Mouse (Mus musculus): Measurements from ENCODE around the gene Mrpl51.

Gene Mrpl51

GRCm38 (mm10) chr6:125236341-125236740, 44.7 kb downstream of the Mrpl51 start:
- no peak for DNase-seq

- DNase-seq: no peak
Observed at GRCm38 (mm10) chr6:125236782-125237181, 45.2 kb downstream of the Mrpl51 start, which contains the start of gene Cd27. Cd27 (minus strand) TSS chr6:125237010.

- DNase-seq: no peak
Observed at GRCm38 (mm10) chr6:125237421-125237820, 45.8 kb downstream of the Mrpl51 start.

GRCm38 (mm10) chr6:125238396-125238795, 46.8 kb downstream of the Mrpl51 start:
- no peak for DNase-seq

- no peak for DNase-seq
Observed at GRCm38 (mm10) chr6:125239547-125239946, 47.9 kb downstream of the Mrpl51 start.

- no peak for DNase-seq
Observed at GRCm38 (mm10) chr6:125240617-125241016, 49.0 kb downstream of the Mrpl51 start.

GRCm38 (mm10) chr6:125241566-125241965, 50.0 kb downstream of the Mrpl51 start:
- no peak for DNase-seq

- DNase-seq: no peak
Observed at GRCm38 (mm10) chr6:125244551-125244950, 53.0 kb downstream of the Mrpl51 start.
